Mouse (Mus musculus): ENCODE results near the gene Noc4l.

DNA sequence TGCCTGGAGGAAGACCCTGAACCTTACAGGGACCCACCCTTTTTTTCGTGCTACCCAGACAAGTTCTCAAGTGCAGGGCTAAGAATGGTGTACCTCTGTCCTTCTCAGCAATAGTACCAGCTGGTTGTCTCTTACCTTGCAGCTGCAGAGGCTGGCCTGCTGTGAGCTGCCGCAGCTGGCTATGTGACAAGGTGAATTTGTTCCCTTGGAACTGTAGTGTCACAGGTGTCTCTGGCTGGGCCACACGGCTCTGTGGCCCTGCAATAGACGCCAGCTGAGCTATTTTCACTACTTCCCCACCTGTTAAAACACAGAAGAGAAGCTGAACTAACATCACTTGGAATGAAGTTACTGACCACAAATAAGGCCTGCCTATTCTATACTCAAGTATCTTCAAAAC lies 45.4 kb upstream of the Noc4l start:
- TF ChIP-seq POLR2A (IDR thresholded peaks at IDR 0.05; ENCODE audit: borderline replicate concordance, insufficient read depth, low read length) (no peak), CTCF (IDR thresholded peaks at IDR 0.05; ENCODE audit: borderline replicate concordance, insufficient read depth, low read depth, low read length) (no peak)

Data from cerebellum, adult 2 months (tissue).